In the genomic region with DNA sequence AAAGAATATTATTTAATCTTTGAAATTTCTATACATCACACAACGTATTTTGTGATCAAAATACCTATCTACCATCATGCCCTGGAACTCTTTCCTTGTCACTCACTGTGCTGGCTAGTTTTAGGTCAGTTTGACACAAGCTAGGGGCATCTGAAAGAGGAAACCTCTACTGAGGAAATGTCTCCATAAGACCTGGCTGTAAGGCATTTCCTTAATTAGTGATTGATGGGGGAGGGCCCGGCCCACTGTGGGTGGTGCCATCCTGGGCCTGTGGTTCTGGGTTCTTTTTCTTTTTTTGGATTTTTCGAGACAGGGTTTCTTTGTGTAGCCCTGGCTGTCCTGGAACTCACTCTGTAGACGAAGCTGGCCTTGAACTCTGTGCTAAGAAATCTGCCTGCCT, we compare ENCODE assay signal across 33 mouse cellular contexts. TPM values are rescaled to one million over a fixed set of nuclear protein-coding genes. Genes with fewer than 3 reads are reported as not detected.
DNase-seq lines count a peak whose midpoint lies in the region; ATAC-seq and TF ChIP-seq lines count a peak whose summit lies in the region.
"Had no signal": no experiment of that assay in that cellular context is flagged by ENCODE, and none has a peak within 500 bp of the region (broad histone marks: within the 10 kb centered on the region; RNA-seq: fewer than 3 reads in every experiment).

No protein-coding gene starts in this region.

- DNase-seq in heart, adult 11 months = peak; percentile 80
- no peak for DNase-seq in thymus, adult 2 months
- no peak for DNase-seq in thymus, postnatal 0 days (ENCODE audit: low spot score)
- DNase-seq in urinary bladder, adult 2 months (ENCODE audit: low spot score) = no peak
- DNase-seq in testis, postnatal 14 days (ENCODE audit: low spot score) = no peak
- DNase-seq: adrenal gland, postnatal 14 days; cerebellum, adult 11 months; cerebellum, adult 2 months; cerebellum, adult 9-11 months; cerebellum, postnatal 36 days; gastrocnemius, postnatal 36 days; heart, postnatal 14 days; heart, postnatal 4 days had no signal

- no peaks in the 10 kb centered on the region for H3K36me3 ChIP-seq in heart, embryonic 12.5 days
- no peaks in the 10 kb centered on the region for H3K36me3 ChIP-seq in thymus, adult 2 months (ENCODE audit: control insufficient read depth, insufficient read depth, low read length)
- H3K36me3 ChIP-seq: forebrain, embryonic 10.5 days; G1E; heart, embryonic 13.5 days had no signal

- no peak overlapping the region for H3K4me3 ChIP-seq in heart, embryonic 12.5 days
- no peak overlapping the region for H3K4me3 ChIP-seq in thymus, adult 2 months (ENCODE audit: control insufficient read depth, insufficient read depth, low read length)
- H3K4me3 ChIP-seq: forebrain, embryonic 10.5 days; forebrain, embryonic 13.5 days; heart, embryonic 13.5 days had no signal

- TF ChIP-seq CTCF in thymus, adult 2 months (IDR thresholded peaks at IDR 0.05; ENCODE audit: borderline replicate concordance, control insufficient read depth, extremely low read depth, insufficient read depth, low read length, poor library complexity) = no peak

- H3K9me3 ChIP-seq in heart, embryonic 12.5 days (replicated peaks) = no peaks in the 10 kb centered on the region
- H3K9me3 ChIP-seq: forebrain, embryonic 10.5 days; forebrain, embryonic 13.5 days; G1E; heart, embryonic 13.5 days had no signal

- no peak for ATAC-seq in heart, embryonic 12.5 days (ENCODE audit: insufficient number of reproducible peaks, low FRiP score)
- peak; percentile 24; the same call in 1 of the 2 replicates for ATAC-seq in granulocyte monocyte progenitor cell, adult 5-6 weeks (replicated peaks; ENCODE audit: poor library complexity, severe bottlenecking)
- ATAC-seq in megakaryocyte progenitor cell, adult 5-6 weeks (replicated peaks; ENCODE audit: poor library complexity) = peak; percentile 27; the same call in 1 of the 2 replicates
- ATAC-seq: forebrain, embryonic 13.5 days; forebrain, embryonic 16.5 days; hindbrain, postnatal 0 days; inflammation-experienced regulatory T-cells, adult 6 months; Patski had no signal

- no peak overlapping the region for H3K9ac ChIP-seq in heart, embryonic 12.5 days
- H3K9ac ChIP-seq: forebrain, embryonic 13.5 days; heart, embryonic 13.5 days; hindbrain, embryonic 14.5 days had no signal

- no peaks in the 10 kb centered on the region for H3K27me3 ChIP-seq in heart, embryonic 12.5 days (replicated peaks)
- H3K27me3 ChIP-seq in thymus, adult 2 months (ENCODE audit: control insufficient read depth, insufficient read depth, low read length) = no peaks in the 10 kb centered on the region
- H3K27me3 ChIP-seq: forebrain, embryonic 13.5 days had no signal

- no peak overlapping the region for H3K4me2 ChIP-seq in heart, embryonic 12.5 days
- H3K4me2 ChIP-seq: forebrain, embryonic 13.5 days; heart, embryonic 13.5 days; hindbrain, embryonic 14.5 days had no signal

- no peaks in the 10 kb centered on the region for H3K4me1 ChIP-seq in heart, embryonic 12.5 days (replicated peaks)
- peaks cover 41% of the 10 kb centered on the region for H3K4me1 ChIP-seq in thymus, adult 2 months (replicated peaks; ENCODE audit: control insufficient read depth, insufficient read depth, low read length)
- H3K4me1 ChIP-seq: forebrain, embryonic 10.5 days; forebrain, embryonic 13.5 days; heart, embryonic 13.5 days had no signal

- TF ChIP-seq POLR2A in thymus, adult 2 months (IDR thresholded peaks at IDR 0.05; ENCODE audit: control insufficient read depth, extremely low read depth, insufficient read depth, low read length, poor library complexity) = no peak

- H3K27ac ChIP-seq in heart, embryonic 12.5 days (ENCODE audit: poor library complexity, severe bottlenecking) = no peak overlapping the region
- peak overlapping the region; percentile 48 for H3K27ac ChIP-seq in thymus, adult 2 months (ENCODE audit: control insufficient read depth, insufficient read depth, low read length)
- H3K27ac ChIP-seq: forebrain, embryonic 10.5 days; forebrain, embryonic 13.5 days; heart, embryonic 13.5 days; hindbrain, embryonic 14.5 days; hindbrain, postnatal 0 days had no signal

- WGBS in heart, embryonic 12.5 days = 84% methylated on average over 4 of the region's 4 CpGs
- WGBS in thymus, adult 2 months = 33% methylated on average over 4 of the region's 4 CpGs

RNA-seq across cellular contexts. Expression of a gene that starts 3.3 kb away (rescaled TPM):
- polyA plus RNA-seq in heart, embryonic 12.5 days (2016; fragmentation: Nextera tagmentation; extraction: Ambion mirVana) = 0.39 and 0.55 TPM in 2 replicates
- 7.9 and 9.6 TPM in 2 replicates for polyA plus RNA-seq in thymus, adult 2 months (2012; rRNA removed)
- 1.2 and 1.4 TPM in 2 replicates for polyA plus RNA-seq in thymus, postnatal 0 days (2015; fragmentation: Nextera tagmentation; extraction: Ambion mirVana)
- 12.5 and 17.5 TPM in 2 replicates for total RNA-seq in granulocyte monocyte progenitor cell, adult 5-6 weeks (2014; fragmentation: Nextera tagmentation)
- 21.6 and 23.7 TPM in 2 replicates for total RNA-seq in granulocyte monocyte progenitor cell, adult 5-6 weeks (2017)
- total RNA-seq in megakaryocyte progenitor cell, adult 5-6 weeks (2015) = 23.6 and 24.3 TPM in 2 replicates
- total RNA-seq in megakaryocyte progenitor cell, adult 5-6 weeks (2017) = 28.0 and 34.9 TPM in 2 replicates
- 7.9 and 9.1 TPM in 2 replicates for polyA plus RNA-seq in urinary bladder, adult 2 months (2012; rRNA removed)
- polyA plus RNA-seq: Patski had no signal

RNA-seq across cellular contexts. Expression of a gene that starts 3.4 kb away (rescaled TPM):
- not detected in 2 replicates for polyA plus RNA-seq in heart, embryonic 12.5 days (2016; fragmentation: Nextera tagmentation; extraction: Ambion mirVana)
- polyA plus RNA-seq in thymus, adult 2 months (2012; rRNA removed) = 0.03 TPM in 1 of 2 replicates, not detected in the other
- not detected in 2 replicates for polyA plus RNA-seq in thymus, postnatal 0 days (2015; fragmentation: Nextera tagmentation; extraction: Ambion mirVana)
- not detected in 2 replicates for total RNA-seq in granulocyte monocyte progenitor cell, adult 5-6 weeks (2014; fragmentation: Nextera tagmentation)
- 0.09 TPM in 1 of 2 replicates, not detected in the other for total RNA-seq in granulocyte monocyte progenitor cell, adult 5-6 weeks (2017)
- 0.05 TPM in 1 of 2 replicates, not detected in the other for total RNA-seq in megakaryocyte progenitor cell, adult 5-6 weeks (2015)
- total RNA-seq in megakaryocyte progenitor cell, adult 5-6 weeks (2017) = not detected in 2 replicates
- polyA plus RNA-seq in urinary bladder, adult 2 months (2012; rRNA removed) = 0.04 TPM in 1 of 2 replicates, not detected in the other
- total RNA-seq: adrenal gland, postnatal 14 days; CH12.LX; G1E; gastrocnemius, adult 18-20 months; gastrocnemius, postnatal 10 days; heart, adult 18-20 months; heart, postnatal 14 days; heart, postnatal 4 days; hindbrain, postnatal 0 days had no signal
- polyA plus RNA-seq: cerebellum, adult 2 months; embryonic facial prominence, embryonic 11.5 days; embryonic facial prominence, embryonic 14.5 days; forebrain, embryonic 10.5 days; forebrain, embryonic 13.5 days; forebrain, embryonic 16.5 days; G1E; heart, embryonic 13.5 days; heart, embryonic 16.5 days; hindbrain, embryonic 11.5 days; hindbrain, embryonic 14.5 days; hindbrain, postnatal 0 days; Patski had no signal

RNA-seq across cellular contexts. Expression of a gene that starts 55.3 kb away (rescaled TPM):
- polyA plus RNA-seq in heart, embryonic 12.5 days (2016; fragmentation: Nextera tagmentation; extraction: Ambion mirVana) = 0.86 and 1.2 TPM in 2 replicates
- 1.4 and 13.4 TPM in 2 replicates for polyA plus RNA-seq in thymus, adult 2 months (2012; rRNA removed)
- not detected in 2 replicates for polyA plus RNA-seq in thymus, postnatal 0 days (2015; fragmentation: Nextera tagmentation; extraction: Ambion mirVana)
- not detected in 2 replicates for total RNA-seq in granulocyte monocyte progenitor cell, adult 5-6 weeks (2014; fragmentation: Nextera tagmentation)
- not detected in 2 replicates for total RNA-seq in granulocyte monocyte progenitor cell, adult 5-6 weeks (2017)
- not detected in 2 replicates for total RNA-seq in megakaryocyte progenitor cell, adult 5-6 weeks (2015)
- not detected in 2 replicates for total RNA-seq in megakaryocyte progenitor cell, adult 5-6 weeks (2017)
- polyA plus RNA-seq in urinary bladder, adult 2 months (2012; rRNA removed) = 0.78 and 0.91 TPM in 2 replicates
- total RNA-seq: adrenal gland, postnatal 14 days had no signal
- polyA plus RNA-seq: forebrain, embryonic 10.5 days; forebrain, embryonic 13.5 days; forebrain, embryonic 16.5 days; hindbrain, embryonic 11.5 days; hindbrain, embryonic 14.5 days; hindbrain, postnatal 0 days; inflammation-experienced regulatory T-cells, adult 6 months had no signal
